Mouse (Mus musculus): Measurements from ENCODE around the gene Slc7a6. TPM values are rescaled to one million over a fixed set of nuclear protein-coding genes. Genes with fewer than 3 reads are reported as not detected.

The Slc7a6 gene
- total RNA-seq (2023): 49.9 TPM

DNA sequence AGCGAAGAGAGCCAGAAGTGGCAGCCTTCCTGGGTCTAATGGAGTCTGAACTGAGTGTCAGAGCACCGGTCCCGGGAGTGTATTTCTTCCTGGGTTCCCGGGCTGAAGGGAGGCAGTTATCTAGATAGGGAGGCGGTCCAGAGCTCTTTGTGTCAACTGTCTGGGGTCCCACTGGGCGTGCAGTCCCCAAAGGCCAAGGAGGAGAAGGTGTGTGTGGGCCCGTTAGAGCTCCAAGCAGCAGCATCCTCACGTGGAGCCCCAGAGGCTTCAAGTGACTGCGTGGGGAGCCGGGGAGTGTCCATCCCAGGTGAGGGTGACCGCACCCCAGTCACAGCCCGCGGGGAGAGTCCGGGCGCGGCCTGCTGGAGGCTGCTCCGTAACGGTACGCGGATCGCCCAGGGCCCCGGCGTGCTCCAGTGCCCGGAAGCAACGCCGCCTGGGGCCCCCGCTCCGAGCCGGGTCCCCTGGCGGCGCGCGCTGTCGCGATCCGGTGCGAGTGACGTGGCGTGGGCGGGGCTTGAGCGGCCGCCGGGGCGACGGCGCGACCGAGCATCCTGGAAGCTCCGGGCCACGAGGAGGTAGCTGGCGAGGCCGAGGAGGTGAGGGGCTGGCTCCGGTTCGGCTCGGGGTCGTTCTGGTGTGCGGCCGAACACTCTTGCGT, at the start of gene Slc7a6:
TSS of gene Slc7a6 (plus strand) at position 502 of the 661 bp plus-strand sequence.

DNA sequence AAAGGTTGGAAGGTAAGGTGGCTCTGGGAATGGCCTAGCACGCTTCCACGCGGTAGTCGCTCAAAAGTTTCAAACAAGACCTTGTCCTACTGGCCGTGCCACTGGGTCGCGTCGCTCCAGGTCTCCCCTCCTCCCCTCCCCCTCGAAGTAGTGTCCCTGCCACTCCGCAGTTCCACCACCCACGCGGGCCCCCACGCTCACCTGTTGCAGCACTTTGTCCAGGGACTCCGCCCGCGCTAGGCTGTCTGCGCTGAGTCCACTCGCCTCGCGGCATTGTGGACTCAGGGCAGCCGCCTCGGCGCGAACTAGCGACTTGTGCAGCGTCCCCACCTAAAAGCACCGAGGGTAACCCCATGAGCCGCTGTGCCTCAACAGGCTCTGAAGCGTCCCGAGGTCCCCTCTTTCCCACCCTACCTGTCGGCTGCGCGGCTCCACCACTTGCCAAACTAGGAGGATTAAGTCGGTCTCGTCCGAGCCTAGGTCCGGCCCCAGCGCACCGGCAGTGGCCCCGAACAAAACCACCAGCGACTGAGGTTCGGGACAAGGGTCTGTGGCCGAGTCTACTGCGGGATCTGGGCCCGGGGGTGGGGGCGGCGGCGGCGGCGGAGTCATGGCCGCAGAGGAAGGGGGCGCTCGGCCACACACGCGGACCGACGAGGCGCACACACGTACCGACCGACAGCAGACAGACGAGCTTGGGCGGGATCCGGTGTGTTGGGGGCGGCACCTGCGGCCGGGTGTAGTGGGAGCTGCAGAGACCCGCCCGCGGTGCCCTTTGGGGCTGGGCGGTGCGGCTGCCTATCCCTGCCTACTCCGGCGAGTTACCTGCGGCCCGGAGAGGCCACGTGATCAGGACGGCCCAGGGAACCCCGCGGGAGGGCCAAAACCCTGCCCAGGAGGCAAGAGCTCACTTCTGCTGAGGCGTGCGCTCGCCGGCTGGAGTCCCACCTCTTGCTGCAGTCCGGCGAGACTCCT, 32.2 kb upstream of the Slc7a6 start, which contains the start of gene Esrp2:
TSS of gene Esrp2 (minus strand) at position 819 of the 975 bp plus-strand sequence.

DNA sequence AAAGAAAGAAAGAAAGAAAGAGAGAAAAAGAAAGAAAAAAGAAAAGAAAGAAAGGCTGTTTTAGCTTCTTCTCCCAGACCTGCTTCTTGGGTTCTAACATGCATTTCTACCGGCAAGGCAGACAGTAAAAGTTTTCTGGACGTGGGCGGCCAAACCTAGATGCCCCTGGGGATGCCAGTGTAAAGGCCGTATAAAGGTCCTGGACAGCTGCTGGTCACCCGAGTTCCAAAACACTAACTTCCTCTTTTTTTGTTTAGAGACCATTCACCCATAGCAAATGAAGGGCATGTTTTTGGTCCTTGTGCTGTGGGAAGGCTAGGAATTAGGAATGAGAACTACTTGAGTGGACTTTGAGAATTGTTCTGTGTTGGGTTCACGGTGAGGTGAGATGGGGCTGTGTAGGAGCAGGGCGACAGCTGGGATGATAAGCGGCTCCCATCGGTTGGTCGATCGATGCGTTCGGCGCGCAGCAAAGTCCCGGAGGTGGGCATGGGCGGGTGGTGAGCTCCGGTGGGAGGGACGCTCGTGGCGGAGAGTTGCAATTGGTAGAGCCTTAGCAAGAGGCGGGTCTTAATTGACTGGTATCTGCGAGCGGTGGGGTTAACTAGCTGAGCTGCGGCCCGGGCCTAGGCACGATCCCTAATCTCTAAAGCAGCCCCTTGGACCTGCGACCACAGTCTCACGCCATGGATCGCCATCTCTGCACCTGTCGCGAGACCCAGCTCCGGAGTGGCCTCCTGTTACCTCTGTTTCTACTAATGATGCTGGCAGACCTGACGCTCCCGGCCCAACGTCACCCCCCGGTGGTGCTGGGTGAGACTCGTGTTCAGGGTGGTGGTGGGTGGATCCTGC, 18.6 kb upstream of the Slc7a6 start, which contains the start of gene Pla2g15:
TSS of gene Pla2g15 (plus strand) at position 599 of the 852 bp plus-strand sequence.

DNA sequence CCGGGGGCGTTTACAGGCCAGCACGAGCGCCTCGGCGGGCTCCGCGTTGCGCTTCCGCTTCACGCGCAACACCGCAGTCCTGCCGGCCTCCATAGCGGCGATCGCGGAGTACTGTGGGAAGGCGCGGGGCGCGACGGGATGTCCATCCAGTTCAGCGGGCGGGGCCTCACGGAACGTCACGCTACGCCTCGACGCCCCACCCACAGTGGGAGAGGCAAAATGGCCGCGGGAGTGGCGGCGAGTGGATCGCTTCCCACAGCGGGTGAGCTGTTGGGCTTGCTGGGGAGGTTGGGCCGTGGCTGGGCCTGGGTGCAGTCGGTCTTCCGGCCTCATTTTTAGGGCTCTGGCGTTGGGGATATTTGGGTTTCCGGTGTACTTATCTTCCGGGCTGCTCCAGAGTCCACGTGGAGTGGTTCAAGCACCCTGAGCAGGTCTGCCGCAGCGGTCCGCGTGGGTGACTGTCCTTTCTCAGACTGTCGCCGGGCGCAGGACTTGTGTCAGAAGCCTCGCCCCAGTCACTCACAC, 42.2 kb downstream of the Slc7a6 start, which contains the start of the genes Slc7a6os and Prmt7:
TSS of gene Slc7a6os (minus strand) at position 115 of the 525 bp plus-strand sequence.
TSS of gene Prmt7 (plus strand) at position 116 of the 525 bp plus-strand sequence.

Other genes starting within 250 kb of the Slc7a6 start
- 3.0 TPM for gene Ctrl, start 235.0 kb upstream of the Slc7a6 start, total RNA-seq (2023)
- gene Psmb10, start 230.4 kb upstream of the Slc7a6 start, total RNA-seq (2023): 130 TPM
- not detected for gene Lcat, start 225.5 kb upstream of the Slc7a6 start, total RNA-seq (2023)
- 14.6 TPM for gene Slc12a4, start 202.8 kb upstream of the Slc7a6 start, total RNA-seq (2023)
- gene Dpep3, start 189.4 kb upstream of the Slc7a6 start, total RNA-seq (2023): not detected
- 10.1 TPM for gene Dus2, start 177.5 kb upstream of the Slc7a6 start, total RNA-seq (2023)
- gene Dpep2nb, start 162.9 kb upstream of the Slc7a6 start, total RNA-seq (2023): not detected
- gene Ddx28, start 157.0 kb upstream of the Slc7a6 start, total RNA-seq (2023): 5.2 TPM
- gene Nfatc3, start 110.0 kb upstream of the Slc7a6 start, total RNA-seq (2023): 198 TPM
- 1.0 TPM for gene Esrp2, start 31.9 kb upstream of the Slc7a6 start, total RNA-seq (2023)
- gene Pla2g15, start 18.5 kb upstream of the Slc7a6 start, total RNA-seq (2023): 6.0 TPM
- 66.5 TPM for gene Slc7a6os, start 42.1 kb downstream of the Slc7a6 start, total RNA-seq (2023)
- gene Prmt7, start 42.1 kb downstream of the Slc7a6 start, total RNA-seq (2023): 26.6 TPM
- gene Smpd3, start 169.1 kb downstream of the Slc7a6 start, total RNA-seq (2023): 0.41 TPM
- gene Zfp90, start 246.5 kb downstream of the Slc7a6 start, total RNA-seq (2023): 6.0 TPM